Mouse (Mus musculus) E14TG2a.4 (cell line): ENCODE measurements around the gene Limk2.
A peak's percentile ranks its signal among the peaks of the same experiment; 100 is the strongest.

Experiments used
- H3K27me3 ChIP-seq: 2 replicates; pipeline ENCODE4 v1.6.1; 2014; ENCODE audit warnings: low read length, control low read depth; ENCODE audit not compliant: insufficient read depth
- H3K36me3 ChIP-seq: 2 replicates; pipeline ENCODE4 v1.6.1; 2014; ENCODE audit warnings: low read length, control low read depth; ENCODE audit not compliant: insufficient read depth
- H3K4me1 ChIP-seq: replicated peaks from 2 replicates; pipeline ENCODE4 v1.6.1; 2014; ENCODE audit warnings: low read depth, low read length, control low read depth
- H3K4me3 ChIP-seq: replicated peaks from 2 replicates; pipeline ENCODE4 v1.5.1; 2014; ENCODE audit warnings: mild to moderate bottlenecking, low read length
- H3K9me3 ChIP-seq: 2 replicates; pipeline ENCODE4 v1.6.1; 2014; ENCODE audit warnings: low read length, control low read depth
- CTCF ChIP-seq: conservative IDR thresholded peaks from 2 replicates; pipeline ENCODE4 v1.5.1; 2014; ENCODE audit warnings: low read length
- NANOG ChIP-seq: IDR thresholded peaks from 2 replicates; pipeline ENCODE4 v1.6.1; 2014; ENCODE audit warnings: borderline replicate concordance, low read length, mixed read lengths
- POU5F1 ChIP-seq: IDR thresholded peaks from 2 replicates; pipeline ENCODE4 v1.6.1; 2014; ENCODE audit warnings: low read length, borderline replicate concordance

The Limk2 gene

DNA sequence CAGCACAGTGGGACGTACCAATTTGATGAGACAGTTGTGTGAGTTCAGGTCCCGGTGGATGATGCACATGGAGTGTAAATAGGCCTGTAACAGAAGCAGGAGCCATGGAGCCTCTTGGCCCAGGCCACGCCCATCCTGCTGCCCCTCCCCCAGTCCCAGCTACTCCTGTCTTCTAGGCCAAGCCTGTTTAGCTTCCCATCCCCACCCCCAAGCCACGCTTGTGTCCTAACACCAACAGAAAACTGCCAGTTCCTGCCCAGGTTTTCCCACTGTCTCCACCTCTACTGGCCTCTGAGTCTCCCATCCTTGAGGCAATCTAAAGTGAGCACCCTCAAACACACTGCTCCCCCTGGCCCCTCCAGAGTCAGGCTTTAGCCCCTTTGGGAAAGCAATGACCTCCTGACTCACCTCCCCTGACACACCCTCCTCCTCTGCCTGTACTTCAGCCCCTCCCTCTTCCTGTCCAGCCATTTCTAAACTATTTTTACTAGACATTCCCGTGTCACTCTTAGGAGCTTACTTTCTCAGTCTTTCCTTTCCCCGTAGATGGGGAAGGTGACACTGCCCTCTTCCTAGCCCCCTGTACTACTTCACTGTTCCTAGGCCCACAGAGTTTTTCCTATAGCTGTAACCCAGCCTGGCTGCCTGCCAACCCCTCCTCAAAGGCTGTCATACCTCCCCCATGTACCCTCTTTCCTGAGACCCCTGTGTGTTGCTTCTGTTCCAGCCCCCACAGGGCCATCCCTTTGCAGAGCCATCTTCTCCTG is 60.2 kb downstream of the Limk2 start:
- no peaks in the 10 kb centered on the region for H3K9me3 ChIP-seq
- no peaks in the 10 kb centered on the region for H3K27me3 ChIP-seq
- no peak for TF ChIP-seq NANOG
- no peak for TF ChIP-seq POU5F1
- TF ChIP-seq CTCF, result no peak
- peaks cover 81% of the 10 kb centered on the region for H3K4me1 ChIP-seq
- H3K4me3 ChIP-seq, result peak overlapping the region; percentile 72
- H3K36me3 ChIP-seq, result peaks cover 78% of the 10 kb centered on the region

GRCm38 (mm10) chr11:3347835-3348195 is 61.2 kb downstream of the Limk2 start:
- no peaks in the 10 kb centered on the region for H3K27me3 ChIP-seq
- no peaks in the 10 kb centered on the region for H3K9me3 ChIP-seq
- no peak for TF ChIP-seq POU5F1
- peaks cover 83% of the 10 kb centered on the region for H3K36me3 ChIP-seq
- peaks cover 74% of the 10 kb centered on the region for H3K4me1 ChIP-seq
- peak overlapping the region; percentile 72 for H3K4me3 ChIP-seq

GRCm38 (mm10) chr11:3347091-3347834 is 61.7 kb downstream of the Limk2 start:
- TF ChIP-seq POU5F1 (no peak), CTCF (peak; percentile 93)
- peak overlapping the region; percentile 72 for H3K4me3 ChIP-seq
- H3K4me1 ChIP-seq, result peaks cover 69% of the 10 kb centered on the region
- H3K9me3 ChIP-seq, result no peaks in the 10 kb centered on the region
- no peaks in the 10 kb centered on the region for H3K27me3 ChIP-seq
- peaks cover 83% of the 10 kb centered on the region for H3K36me3 ChIP-seq

DNA sequence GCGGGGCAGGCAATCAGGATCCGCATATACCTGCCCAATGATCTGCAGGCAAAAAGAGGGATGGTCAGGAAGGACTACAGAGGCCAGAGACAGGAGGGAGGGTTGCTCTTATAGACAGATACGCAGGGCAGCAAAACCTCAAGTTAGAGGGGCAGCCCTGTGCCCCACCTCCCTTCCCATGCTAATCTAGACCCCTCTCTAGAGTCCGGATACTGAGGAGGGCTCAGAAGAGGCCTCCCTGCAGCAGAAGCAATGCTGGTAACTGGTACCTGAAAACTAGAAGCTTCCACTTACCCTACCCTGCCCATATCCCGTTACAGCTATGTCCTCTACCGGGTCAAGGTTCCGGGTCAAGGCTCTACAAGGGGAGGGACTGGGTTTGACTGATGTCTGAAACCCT is 62.6 kb downstream of the Limk2 start:
- Histone ChIP-seq H3K4me3 (no peak overlapping the region), H3K27me3 (no peaks in the 10 kb centered on the region), H3K4me1 (peaks cover 69% of the 10 kb centered on the region), H3K9me3 (no peaks in the 10 kb centered on the region), H3K36me3 (peaks cover 84% of the 10 kb centered on the region)
- TF ChIP-seq CTCF, result no peak
- no peak for TF ChIP-seq POU5F1
- no peak for TF ChIP-seq NANOG

- peaks cover 64% of the 10 kb centered on the region for H3K4me1 ChIP-seq
- TF ChIP-seq NANOG, result no peak
- TF ChIP-seq POU5F1, result no peak
- TF ChIP-seq CTCF, result no peak
- no peaks in the 10 kb centered on the region for H3K27me3 ChIP-seq
- no peaks in the 10 kb centered on the region for H3K9me3 ChIP-seq
- peaks cover 77% of the 10 kb centered on the region for H3K36me3 ChIP-seq
- no peak overlapping the region for H3K4me3 ChIP-seq
Observed at GRCm38 (mm10) chr11:3344916-3345315, 64.1 kb downstream of the Limk2 start.

DNA sequence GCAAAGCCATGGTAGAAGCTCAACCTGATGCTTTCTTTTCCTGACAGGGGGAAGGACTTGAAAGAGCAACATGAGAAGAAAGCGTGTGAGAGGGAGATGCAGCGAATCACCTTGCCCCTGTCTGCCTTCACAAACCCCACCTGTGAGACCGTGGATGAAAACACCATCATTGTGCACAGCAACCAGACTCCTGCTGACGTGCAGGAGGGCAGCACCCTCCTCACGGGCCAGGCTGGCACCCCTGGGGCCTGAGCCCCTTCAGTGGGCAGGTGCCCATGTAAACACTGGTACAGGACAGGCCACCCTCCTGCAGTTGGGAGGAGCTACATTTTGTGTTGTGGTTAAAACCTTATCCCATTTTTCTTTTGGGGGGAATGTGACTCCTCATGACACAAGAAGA is 67.5 kb downstream of the Limk2 start:
- H3K4me3 ChIP-seq, result no peak overlapping the region
- peaks cover 9% of the 10 kb centered on the region; the same call in 1 of the 2 replicates for H3K9me3 ChIP-seq
- H3K27me3 ChIP-seq, result no peaks in the 10 kb centered on the region
- peaks cover 60% of the 10 kb centered on the region for H3K4me1 ChIP-seq
- peaks cover 62% of the 10 kb centered on the region for H3K36me3 ChIP-seq
- no peak for TF ChIP-seq NANOG
- TF ChIP-seq POU5F1, result no peak
- no peak for TF ChIP-seq CTCF

DNA sequence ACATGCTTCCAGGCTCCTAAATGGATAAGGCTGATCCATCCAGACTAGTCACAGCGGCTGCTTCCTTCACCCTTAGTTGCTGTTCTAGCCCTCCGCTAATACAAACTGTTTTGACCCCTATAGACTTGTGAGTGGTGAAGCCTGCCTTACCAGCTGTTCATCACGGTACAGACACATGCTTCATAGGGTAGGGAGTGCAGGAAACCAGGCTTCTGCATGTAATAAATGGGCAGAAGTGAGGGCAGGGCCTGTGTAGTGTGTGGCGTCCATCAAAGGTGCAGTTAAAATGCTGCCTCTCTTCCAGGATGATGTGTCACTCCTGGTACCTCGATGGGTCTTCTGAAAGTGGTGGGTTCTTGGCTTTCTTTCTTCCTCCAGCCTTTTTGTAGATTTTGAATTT is 71.0 kb downstream of the Limk2 start:
- Histone ChIP-seq H3K4me1 (peaks cover 80% of the 10 kb centered on the region), H3K9me3 (peaks cover 9% of the 10 kb centered on the region; the same call in 1 of the 2 replicates), H3K27me3 (no peaks in the 10 kb centered on the region), H3K36me3 (peaks cover 41% of the 10 kb centered on the region), H3K4me3 (no peak overlapping the region)
- TF ChIP-seq NANOG (no peak), POU5F1 (no peak), CTCF (no peak)

DNA sequence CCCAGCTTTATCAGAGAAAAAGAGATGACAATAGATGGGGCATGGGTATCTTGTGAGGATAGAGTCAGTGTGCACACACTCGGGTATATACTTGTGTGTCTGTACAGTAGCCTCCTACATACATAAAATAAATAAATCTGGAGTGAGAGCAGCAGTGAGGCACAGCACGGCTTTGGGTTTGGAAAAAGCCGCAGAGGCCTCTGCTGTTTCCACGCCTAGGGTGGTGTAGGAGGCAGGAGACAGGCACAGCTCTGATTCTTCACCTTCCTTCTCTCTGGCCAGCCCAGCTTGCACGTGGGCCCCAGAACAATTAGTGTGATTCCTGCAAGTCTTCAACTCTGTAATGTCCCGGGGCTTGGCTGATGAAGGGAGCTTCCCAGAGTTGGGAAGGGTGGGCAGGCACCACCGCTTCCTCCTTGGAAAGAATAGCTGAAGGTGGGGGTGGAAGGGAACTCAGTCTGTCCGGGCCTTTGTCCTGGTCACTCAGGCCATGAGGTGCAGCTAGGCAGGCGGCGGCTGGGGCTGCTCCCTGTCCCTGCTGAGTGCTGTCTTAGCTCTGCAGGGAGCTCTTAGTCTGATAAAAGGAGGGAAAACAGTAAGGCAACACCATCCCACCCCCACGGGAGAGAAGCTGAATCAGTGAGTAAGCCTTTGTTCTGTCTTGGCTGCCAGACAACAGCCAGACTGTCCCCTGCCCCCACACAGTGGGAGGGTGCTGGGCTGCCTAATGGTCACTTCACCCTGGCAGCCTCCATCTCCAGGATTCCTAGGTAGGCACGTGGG is 71.6 kb downstream of the Limk2 start:
- Histone ChIP-seq H3K4me1 (peaks cover 84% of the 10 kb centered on the region), H3K9me3 (peaks cover 9% of the 10 kb centered on the region; the same call in 1 of the 2 replicates), H3K27me3 (no peaks in the 10 kb centered on the region), H3K4me3 (peak overlapping the region; percentile 45), H3K36me3 (peaks cover 35% of the 10 kb centered on the region)
- TF ChIP-seq POU5F1 (no peak), NANOG (no peak), CTCF (no peak)
